Mouse (Mus musculus) T-cell, adult 2 months (primary cell): ENCODE measurements around the gene Tmem9.

ENCODE experiments used
- DNase-seq: peaks from one replicate; pipeline ENCODE4 v3.0.0; 2022; ENCODE audit warnings: low spot score

Gene Tmem9

GRCm38 (mm10) chr1:136007211-136008158 is at the start of gene Tmem9:
Tmem9 (plus strand) TSS chr1:136008150.
- DNase-seq = peak; percentile 22

DNA sequence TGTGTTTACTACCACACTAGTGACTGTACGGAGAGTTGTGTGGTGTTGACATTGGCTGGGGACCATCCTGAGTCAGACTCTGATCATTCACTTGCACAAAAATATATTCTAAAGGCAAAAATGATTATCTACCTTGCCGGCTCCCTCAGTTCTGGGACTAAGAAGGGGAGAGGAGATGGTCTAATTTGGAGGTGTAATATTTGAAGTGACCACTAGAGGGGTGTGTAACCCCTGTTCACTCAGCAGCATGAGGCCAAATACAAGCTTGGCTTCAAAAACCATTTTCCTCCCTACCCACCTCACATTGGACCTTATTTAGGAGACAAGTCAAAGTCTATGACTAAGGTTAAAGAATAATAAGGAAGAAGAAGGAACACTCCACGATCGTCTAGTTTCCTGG is 49.5 kb upstream of the Tmem9 start:
- no peak for DNase-seq

GRCm38 (mm10) chr1:135963177-135963576 is 44.8 kb upstream of the Tmem9 start:
- DNase-seq = no peak

- DNase-seq = no peak
These were observed 43.4 kb upstream of the Tmem9 start for GRCm38 (mm10) chr1:135964561-135964960.

GRCm38 (mm10) chr1:135967739-135968138 is 40.2 kb upstream of the Tmem9 start:
- no peak for DNase-seq

DNA sequence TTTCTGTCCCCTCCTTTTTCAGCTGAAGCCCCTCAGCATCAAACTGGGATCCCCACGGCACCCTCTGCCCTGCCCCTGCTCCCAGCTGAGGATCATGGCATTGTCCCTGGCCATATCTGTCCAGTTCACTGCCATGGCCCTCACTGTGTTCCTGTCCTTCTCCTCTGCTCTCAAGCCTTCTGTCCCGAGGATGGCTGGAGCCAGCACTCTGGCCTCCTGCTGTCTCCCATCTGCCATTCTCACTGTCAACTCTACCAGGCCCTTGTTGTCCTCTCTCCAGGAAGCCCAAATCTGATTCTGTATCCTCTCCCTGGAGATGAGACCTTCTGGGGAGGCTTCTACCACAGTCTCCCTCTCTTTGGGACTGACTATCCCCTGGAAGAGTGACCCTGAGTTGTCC is 37.5 kb upstream of the Tmem9 start:
- no peak for DNase-seq

- DNase-seq = no peak
These were observed 35.4 kb upstream of the Tmem9 start for GRCm38 (mm10) chr1:135972576-135972975.

GRCm38 (mm10) chr1:135984105-135984504 is 23.8 kb upstream of the Tmem9 start:
- DNase-seq = no peak

- no peak for DNase-seq
These were observed 18.1 kb upstream of the Tmem9 start for GRCm38 (mm10) chr1:135989876-135990275.

DNA sequence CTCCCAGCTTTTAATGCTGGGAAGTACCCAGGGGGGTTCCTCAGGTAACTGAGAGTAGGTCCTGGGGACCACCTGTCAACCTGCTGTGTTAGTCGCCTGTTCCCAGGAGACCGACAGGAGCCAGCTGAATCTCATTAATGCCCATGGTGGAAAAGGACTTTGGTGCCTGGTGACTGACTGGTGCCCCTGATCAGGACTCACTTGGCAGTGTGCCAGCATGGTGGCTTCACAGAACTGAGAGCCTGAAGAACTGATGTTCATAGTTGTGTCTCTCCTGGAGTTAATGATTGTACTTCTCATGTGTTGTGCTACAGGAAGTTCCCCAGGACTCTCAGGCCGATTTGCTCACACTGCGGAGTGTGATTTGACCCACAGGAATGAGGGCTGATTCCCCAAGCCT is 14.5 kb upstream of the Tmem9 start:
- DNase-seq = no peak

DNA sequence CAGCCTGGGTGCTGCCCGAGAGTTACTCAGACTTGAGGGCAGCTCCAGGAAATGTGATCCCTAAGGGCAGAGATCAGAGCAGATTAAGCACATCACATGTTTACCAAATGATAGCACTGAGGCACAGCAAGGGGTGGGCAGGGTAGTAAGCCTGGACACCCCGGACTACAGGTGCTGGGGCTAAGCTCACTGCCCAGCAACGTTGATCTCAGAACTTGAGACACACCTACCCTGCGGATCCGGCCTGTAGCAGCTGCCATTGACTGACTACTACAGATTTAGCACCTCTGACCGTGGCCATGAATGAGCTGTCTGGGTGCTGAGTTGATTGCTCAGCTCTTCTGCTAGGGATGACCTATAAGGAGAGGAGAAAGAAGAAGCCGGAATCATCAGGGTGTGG is 10.4 kb upstream of the Tmem9 start:
- DNase-seq = no peak

- DNase-seq = no peak
These were observed 8.1 kb upstream of the Tmem9 start for GRCm38 (mm10) chr1:135999720-136000287.

- DNase-seq = no peak
These were observed 6.5 kb upstream of the Tmem9 start for GRCm38 (mm10) chr1:136001438-136001837.

- no peak for DNase-seq
These were observed 1.6 kb upstream of the Tmem9 start, which contains the start of gene Igfn1 for GRCm38 (mm10) chr1:136006292-136006748. Igfn1 (minus strand) TSS chr1:136006342.

GRCm38 (mm10) chr1:136008159-136008533 is 196 bp downstream of the Tmem9 start:
- no peak for DNase-seq

- no peak for DNase-seq
These were observed 2.3 kb downstream of the Tmem9 start for GRCm38 (mm10) chr1:136010247-136010646.

GRCm38 (mm10) chr1:136013513-136013912 is 5.6 kb downstream of the Tmem9 start:
- DNase-seq = no peak

DNA sequence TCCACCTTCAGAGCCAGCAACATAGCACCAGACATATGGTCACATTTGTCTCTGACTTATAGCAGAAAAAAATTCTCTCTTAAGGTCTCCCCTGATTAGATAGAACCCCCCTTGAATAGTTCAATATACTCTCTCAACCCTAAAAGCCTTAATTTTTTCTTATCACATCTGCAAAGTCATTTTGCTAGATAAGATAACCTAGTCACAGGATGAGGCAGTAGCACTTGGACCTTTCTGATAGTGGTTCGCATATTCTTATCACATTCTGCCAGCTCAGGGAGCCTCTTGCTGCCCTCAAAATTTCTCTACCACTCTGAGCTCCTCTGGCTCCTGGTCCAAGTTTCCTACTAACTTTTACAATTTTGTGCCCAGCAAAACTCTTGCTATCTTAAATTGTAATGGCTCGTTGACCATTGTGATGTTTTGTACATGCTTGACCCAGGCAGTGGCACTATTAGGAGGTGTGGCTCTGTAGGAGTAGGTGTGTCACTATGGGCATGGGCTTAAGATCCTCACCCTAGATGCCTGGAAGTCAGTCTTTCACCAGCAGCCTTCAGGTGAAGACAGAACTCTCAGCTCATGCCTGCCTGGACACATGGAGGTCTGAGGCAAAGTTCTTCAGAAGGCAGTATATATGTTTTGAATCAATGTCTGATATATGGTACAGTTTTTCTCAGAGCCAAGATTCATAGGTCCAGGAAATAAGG is 7.0 kb downstream of the Tmem9 start:
- DNase-seq = no peak

DNA sequence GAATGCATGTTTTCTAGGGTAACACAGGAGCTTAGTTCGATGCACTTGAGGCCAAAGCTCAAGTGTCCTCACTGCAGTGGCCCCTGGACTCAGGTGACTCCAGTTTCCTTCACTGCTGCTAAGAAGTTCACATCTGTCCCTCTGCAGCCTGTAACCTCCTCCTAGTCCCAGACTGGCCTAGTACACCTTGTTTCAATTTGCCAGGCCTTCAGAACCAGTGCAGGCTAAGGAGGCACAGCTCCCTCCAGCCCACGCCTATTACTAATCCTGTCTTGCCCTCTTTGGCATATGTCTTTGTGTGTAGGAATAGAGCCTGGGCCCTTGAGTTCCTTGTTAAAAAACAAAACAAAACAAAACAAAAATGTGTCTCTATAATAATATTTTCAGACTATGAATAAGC is 9.4 kb downstream of the Tmem9 start:
- DNase-seq = no peak

GRCm38 (mm10) chr1:136017907-136018313 is 10.0 kb downstream of the Tmem9 start:
- DNase-seq = peak; percentile 79

GRCm38 (mm10) chr1:136018390-136019189 is 10.6 kb downstream of the Tmem9 start:
- peak; percentile 17 for DNase-seq

DNA sequence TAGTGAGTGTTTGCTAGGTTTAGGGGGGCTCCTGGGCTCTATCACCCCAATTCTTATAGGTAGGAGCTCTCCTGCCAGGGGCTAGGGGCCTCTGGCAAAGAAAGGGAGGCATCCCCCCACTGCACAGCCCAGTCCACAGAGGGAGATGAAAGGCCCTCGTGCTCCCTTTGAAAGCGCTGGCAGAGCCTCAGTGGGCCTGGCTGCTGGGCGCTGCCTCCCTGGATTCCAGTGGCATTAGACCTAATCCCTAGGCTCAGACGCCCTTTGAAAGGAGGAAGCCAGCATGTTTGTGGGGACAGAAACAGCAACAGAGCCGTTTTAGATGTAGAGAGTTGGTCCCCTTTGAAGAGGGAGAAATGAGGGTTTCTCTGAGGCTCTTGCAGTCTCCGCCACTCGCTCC is 22.3 kb downstream of the Tmem9 start:
- DNase-seq = no peak
